Mouse (Mus musculus): Measurements from ENCODE around the gene Gm20903.
"Not testable (repeated sequence)": the region's sequence is repeated elsewhere in the genome, so short reads cannot be mapped to it uniquely, and the experiment has no call there.

Gene Gm20903

DNA sequence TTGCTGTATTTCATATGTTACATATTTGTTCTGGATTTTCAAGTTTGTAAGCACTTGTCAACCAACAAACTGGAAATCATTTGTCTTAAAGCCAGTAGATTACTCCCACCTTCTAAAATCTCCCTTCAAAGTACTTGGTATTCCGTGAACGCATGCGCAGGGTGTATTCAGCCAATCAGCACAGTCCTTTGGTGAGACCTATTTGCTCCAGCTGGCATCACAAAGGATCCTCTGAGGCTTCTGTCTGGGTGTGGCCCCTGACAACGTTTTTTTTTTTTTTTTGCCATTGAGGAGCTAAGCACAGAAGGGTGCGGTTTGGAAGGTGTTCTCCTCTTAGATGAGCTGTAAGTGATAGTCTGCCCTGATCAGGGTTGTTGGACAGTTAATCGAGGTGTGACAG, at the start of gene Gm20903:
Gm20903 (plus strand) TSS at position 301 of the 400 bp plus-strand sequence.
- not testable (repeated sequence) for DNase-seq (ENCODE audit: low read depth)
